Mouse (Mus musculus): Measurements from ENCODE around the gene Ahcyl1. TPM values are rescaled to one million over a fixed set of nuclear protein-coding genes. Genes with fewer than 3 reads are reported as not detected.
"Not testable (repeated sequence)": the region's sequence is repeated elsewhere in the genome, so short reads cannot be mapped to it uniquely, and the experiment has no call there.

Ahcyl1 gene
- polyA plus RNA-seq, 1 experiment from 2014 or later = 100 TPM

DNA sequence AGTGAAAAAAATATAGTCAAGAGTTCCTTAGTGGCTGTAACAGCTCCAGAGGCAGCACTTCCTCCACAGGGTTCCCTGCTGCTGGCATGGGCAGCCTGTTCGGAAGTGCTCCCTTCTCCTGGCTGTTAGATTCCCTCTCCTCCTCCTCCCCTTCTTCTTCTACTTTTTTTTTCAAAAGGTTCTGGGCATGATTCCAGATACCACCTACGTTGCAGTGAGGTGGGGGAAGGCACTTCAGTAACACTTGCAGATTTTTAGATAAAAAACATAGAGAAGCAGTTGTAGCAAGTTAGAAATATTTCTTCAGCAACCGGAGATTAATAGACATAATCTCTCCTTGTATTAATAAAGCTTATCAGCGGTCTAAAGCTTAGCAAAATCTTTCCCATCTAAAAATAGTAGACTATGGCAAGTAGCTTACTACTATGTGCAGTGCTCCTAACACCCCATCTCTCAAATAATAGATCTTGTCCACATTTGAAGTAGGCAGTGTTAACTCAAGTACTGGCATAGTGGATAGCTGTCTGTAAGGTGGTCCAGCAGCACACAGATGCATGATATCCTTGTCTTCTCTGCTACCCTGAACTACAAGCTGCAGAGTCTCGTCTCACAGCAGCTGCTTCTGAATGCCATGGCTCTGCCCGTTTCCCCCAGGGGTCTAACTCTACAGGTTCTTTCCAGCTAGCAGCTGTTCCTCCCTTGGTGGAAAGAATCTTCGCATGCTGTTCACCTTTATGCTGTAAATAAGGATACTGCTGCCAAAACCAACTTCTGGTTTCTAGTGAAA, 15.4 kb downstream of the Ahcyl1 start:
- H3K4me2 ChIP-seq = 0 out of 2 replicates have a peak overlapping the region, but pooled peaks have one; percentile 1
- no peak overlapping the region for H3K4me3 ChIP-seq
- no peaks in the 10 kb centered on the region for H3K27me3 ChIP-seq
- H3K4me1 ChIP-seq (replicated peaks) = peaks cover 40% of the 10 kb centered on the region
- peak; percentile 63 for ATAC-seq (ENCODE audit: low read depth)
- H3K9ac ChIP-seq = no peak overlapping the region
- H3K36me3 ChIP-seq = peaks cover 2% of the 10 kb centered on the region
- no peaks in the 10 kb centered on the region for H3K9me3 ChIP-seq
- H3K27ac ChIP-seq (replicated peaks) = peak overlapping the region; percentile 35
- WGBS = 35% methylated on average over 7 of the region's 7 CpGs

DNA sequence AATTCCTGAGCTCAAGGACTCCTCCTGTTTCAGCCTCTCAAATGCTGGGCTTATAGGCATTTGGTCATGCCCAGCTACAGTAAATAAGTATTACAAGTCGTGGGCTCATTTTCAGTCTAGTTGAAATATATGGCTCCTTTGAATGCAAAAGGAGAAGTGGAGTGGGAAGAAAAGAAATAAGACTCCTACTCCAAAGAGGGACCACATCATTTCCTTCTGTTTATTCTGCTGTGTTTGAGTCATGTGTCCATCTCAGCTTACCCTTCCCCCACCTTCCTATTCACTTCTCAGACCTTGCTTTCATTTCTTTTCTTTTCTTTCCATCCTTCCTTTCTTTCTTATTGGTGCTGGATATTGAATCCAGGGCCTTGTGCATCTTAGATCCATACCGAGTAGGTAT, 24.9 kb downstream of the Ahcyl1 start:
- Histone ChIP-seq H3K36me3 (peaks cover 87% of the 10 kb centered on the region), H3K27ac (replicated peaks) (no peak overlapping the region), H3K4me3 (no peak overlapping the region), H3K27me3 (no peaks in the 10 kb centered on the region), H3K9me3 (no peaks in the 10 kb centered on the region), H3K4me2 (no peak overlapping the region), H3K9ac (no peak overlapping the region), H3K4me1 (replicated peaks) (no peaks in the 10 kb centered on the region)
- ATAC-seq (ENCODE audit: low read depth) = no peak
- 93% methylated on average over 2 of the region's 2 CpGs for WGBS

DNA sequence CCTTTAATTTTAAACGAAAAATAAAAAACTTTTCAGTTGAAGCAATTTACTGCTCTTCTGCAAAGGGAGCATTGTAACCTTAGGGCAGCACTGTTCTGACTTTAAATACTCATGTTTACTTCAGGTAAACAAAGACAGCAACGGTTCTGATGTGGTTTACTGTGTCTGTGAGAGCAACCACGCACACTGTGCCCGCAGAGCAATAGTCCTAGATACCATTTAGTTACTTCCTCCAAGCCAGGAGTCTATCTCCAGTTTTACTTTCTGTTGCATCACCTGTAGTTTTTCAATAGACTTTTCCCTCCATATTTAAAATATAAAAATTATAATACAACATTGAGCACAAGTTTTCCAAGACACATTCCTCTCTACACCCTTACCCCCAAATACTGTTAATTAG, 25.9 kb downstream of the Ahcyl1 start:
- no peaks in the 10 kb centered on the region for H3K27me3 ChIP-seq
- H3K36me3 ChIP-seq = peaks cover 90% of the 10 kb centered on the region
- no peak overlapping the region for H3K9ac ChIP-seq
- H3K4me2 ChIP-seq = no peak overlapping the region
- H3K9me3 ChIP-seq = no peaks in the 10 kb centered on the region
- ATAC-seq (ENCODE audit: low read depth) = no peak
- no peak overlapping the region for H3K4me3 ChIP-seq
- H3K27ac ChIP-seq (replicated peaks) = no peak overlapping the region
- 89% methylated on average over 4 of the region's 4 CpGs for WGBS
- H3K4me1 ChIP-seq (replicated peaks) = no peaks in the 10 kb centered on the region

DNA sequence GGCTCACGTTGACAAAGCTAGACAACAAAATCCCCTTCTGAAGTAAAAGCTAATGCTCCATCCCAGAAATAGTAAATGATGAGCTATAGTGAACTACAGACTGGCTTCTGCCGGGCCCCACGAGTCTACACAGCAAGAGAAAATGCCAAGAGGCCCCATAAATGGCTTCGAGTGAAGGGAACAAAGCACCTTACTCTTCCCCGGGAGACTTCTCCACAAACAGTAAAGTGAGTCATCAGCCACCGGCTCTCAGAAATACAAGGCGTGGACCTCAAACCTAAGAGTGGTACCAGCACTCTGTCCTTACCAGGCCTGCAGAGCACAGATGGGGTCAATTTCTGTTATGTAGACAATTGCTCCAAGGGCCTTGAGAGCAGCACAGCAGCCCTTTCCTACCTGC, 27.6 kb downstream of the Ahcyl1 start:
- Histone ChIP-seq H3K9me3 (no peaks in the 10 kb centered on the region), H3K27ac (replicated peaks) (no peak overlapping the region), H3K4me2 (no peak overlapping the region), H3K4me3 (no peak overlapping the region), H3K4me1 (replicated peaks) (no peaks in the 10 kb centered on the region), H3K9ac (no peak overlapping the region), H3K36me3 (peaks cover 90% of the 10 kb centered on the region), H3K27me3 (no peaks in the 10 kb centered on the region)
- ATAC-seq (ENCODE audit: low read depth) = no peak
- WGBS = 86% methylated on average over 7 of the region's 7 CpGs

DNA sequence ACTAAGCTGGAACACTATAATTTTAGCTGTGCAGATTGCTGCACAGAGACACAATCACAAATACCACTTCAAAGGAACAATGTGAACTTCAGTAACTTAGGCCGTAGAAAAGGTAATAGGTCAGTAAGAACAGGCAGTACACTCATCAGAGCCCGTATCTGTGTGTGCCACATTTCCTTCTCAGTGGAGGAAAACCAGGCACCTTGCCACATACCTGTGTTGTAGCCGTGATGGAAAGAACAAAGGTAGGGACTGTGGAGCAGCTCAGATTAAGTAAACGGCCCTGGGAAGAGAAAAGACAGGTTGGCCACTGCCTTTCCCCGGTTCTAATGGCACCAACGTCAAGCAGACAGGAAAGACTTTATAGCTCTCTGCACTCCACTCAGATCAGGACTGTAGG, 28.9 kb downstream of the Ahcyl1 start:
- H3K9ac ChIP-seq = no peak overlapping the region
- H3K36me3 ChIP-seq = peaks cover 94% of the 10 kb centered on the region
- H3K4me2 ChIP-seq = no peak overlapping the region
- H3K4me1 ChIP-seq (replicated peaks) = no peaks in the 10 kb centered on the region
- H3K4me3 ChIP-seq = no peak overlapping the region
- H3K9me3 ChIP-seq = no peaks in the 10 kb centered on the region
- H3K27ac ChIP-seq (replicated peaks) = no peak overlapping the region
- no peaks in the 10 kb centered on the region for H3K27me3 ChIP-seq
- ATAC-seq (ENCODE audit: low read depth) = no peak
- 90% methylated on average over 6 of the region's 6 CpGs for WGBS

DNA sequence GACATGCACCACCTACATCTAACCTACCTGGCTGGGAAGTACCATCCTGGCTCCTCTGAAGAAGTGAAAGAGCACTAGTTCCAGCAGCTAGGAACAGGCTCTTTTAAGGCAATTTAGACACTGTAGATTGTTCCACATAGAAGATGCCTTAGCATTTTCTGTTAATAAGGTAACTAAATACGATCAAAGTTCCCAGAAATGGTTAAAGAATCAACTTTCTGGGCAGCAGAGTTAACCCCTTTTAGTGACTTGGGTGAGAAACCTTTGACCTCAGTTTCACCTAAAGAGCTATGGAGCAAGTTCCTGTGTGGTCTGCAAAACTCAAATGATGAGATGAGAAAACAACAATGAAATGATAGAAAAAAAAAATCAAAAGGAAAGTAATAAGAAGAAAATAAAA, 31.7 kb downstream of the Ahcyl1 start:
- Histone ChIP-seq H3K36me3 (peaks cover 98% of the 10 kb centered on the region), H3K4me3 (no peak overlapping the region), H3K27ac (replicated peaks) (no peak overlapping the region), H3K27me3 (no peaks in the 10 kb centered on the region), H3K4me2 (no peak overlapping the region), H3K9me3 (no peaks in the 10 kb centered on the region), H3K9ac (no peak overlapping the region), H3K4me1 (replicated peaks) (no peaks in the 10 kb centered on the region)
- WGBS = 98% methylated on average over 1 of the region's 1 CpGs
- no peak for ATAC-seq (ENCODE audit: low read depth)

DNA sequence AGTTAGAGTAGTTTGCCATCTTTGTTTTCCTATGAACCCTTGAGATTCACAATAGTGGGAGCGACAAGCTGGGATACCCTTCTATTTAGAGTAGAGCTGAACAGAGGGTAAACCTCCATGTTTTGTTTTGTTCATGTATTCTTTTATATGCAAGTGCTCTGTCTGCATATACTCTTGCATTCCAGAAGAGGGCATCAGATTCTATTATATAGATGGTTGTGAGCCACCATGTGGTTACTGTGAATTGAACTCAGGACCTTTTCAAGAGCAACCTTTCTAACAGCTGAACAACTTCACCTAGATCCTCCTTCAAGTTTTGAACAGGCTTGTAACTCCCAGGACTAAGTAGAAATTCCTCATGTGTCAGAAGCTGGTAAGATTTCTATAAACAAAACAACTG, 37.4 kb downstream of the Ahcyl1 start:
- Histone ChIP-seq H3K27ac (replicated peaks) (no peak overlapping the region), H3K9me3 (no peaks in the 10 kb centered on the region), H3K36me3 (peaks cover 63% of the 10 kb centered on the region), H3K4me3 (no peak overlapping the region), H3K4me2 (no peak overlapping the region), H3K4me1 (replicated peaks) (no peaks in the 10 kb centered on the region), H3K27me3 (no peaks in the 10 kb centered on the region), H3K9ac (no peak overlapping the region)
- 100% methylated on average over 1 of the region's 1 CpGs for WGBS
- no peak for ATAC-seq (ENCODE audit: low read depth)

DNA sequence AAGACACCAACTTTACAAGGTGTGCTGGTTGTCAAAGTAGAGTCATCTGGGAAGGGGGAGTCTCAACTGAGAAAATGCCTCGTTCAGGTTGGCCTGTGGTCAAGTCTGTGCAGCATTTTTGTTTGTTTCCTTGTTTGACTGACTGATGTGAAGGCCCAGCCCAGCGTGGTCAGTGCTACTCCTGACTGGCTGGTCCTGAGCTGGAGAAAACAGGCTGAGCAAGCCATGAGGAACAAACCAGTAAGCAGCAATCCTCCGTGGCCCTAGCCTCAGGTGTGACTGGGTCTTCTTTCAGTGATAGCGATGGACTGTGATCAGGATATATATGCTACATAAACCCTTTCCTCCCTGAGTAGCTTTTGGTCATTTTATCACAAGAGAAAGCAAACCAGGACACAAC, 39.5 kb downstream of the Ahcyl1 start:
- Histone ChIP-seq H3K27ac (replicated peaks) (no peak overlapping the region), H3K9me3 (no peaks in the 10 kb centered on the region), H3K27me3 (no peaks in the 10 kb centered on the region), H3K36me3 (peaks cover 42% of the 10 kb centered on the region), H3K4me3 (no peak overlapping the region), H3K9ac (no peak overlapping the region), H3K4me1 (replicated peaks) (no peaks in the 10 kb centered on the region), H3K4me2 (no peak overlapping the region)
- ATAC-seq (ENCODE audit: low read depth) = no peak
- WGBS = 79% methylated on average over 4 of the region's 4 CpGs

DNA sequence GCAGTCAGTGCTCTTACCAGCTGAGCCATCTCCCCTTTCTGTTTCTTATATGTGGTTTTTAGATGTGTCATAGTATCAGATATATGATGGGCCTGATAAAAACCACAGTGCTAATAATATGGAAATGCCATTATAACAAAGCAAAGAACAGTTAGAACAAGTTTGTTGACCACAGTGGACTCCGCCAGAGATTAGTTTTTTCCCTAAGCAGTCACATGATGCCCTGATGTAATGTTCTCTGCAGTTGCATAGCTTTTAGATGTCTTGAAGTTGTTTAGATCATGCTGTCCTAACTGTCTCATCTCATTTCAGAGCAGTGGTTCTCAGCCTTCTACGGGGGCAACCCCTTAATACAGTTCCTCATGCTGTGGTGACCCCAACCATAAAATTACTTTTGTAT, 40.2 kb downstream of the Ahcyl1 start:
- no peak for ATAC-seq (ENCODE audit: low read depth)
- no peak overlapping the region for H3K27ac ChIP-seq (replicated peaks)

DNA sequence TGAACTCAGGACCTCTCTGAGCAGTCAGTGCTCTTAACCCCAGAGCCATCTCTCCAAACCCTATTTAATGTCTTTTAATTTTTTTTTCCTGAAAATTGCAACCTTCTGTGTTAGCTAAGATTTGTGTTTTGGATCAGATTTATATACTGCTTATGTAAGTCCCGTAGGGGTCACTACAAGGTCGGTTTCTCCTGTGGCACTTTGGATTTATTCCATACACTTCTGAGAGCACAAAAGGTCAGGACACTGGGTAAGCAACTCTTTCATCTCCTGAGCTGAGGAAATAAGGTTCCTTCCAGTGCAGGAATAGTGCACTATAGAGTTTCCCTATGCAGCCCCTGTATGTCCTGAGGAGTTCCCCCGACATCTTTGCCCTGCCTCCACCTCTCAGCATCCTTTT, 40.9 kb downstream of the Ahcyl1 start:
- no peak overlapping the region for H3K9ac ChIP-seq
- no peak overlapping the region for H3K4me2 ChIP-seq
- WGBS = 76% methylated on average over 3 of the region's 3 CpGs
- no peak for ATAC-seq (ENCODE audit: low read depth)
- no peaks in the 10 kb centered on the region for H3K27me3 ChIP-seq
- H3K4me3 ChIP-seq = no peak overlapping the region
- H3K36me3 ChIP-seq = peaks cover 30% of the 10 kb centered on the region
- H3K9me3 ChIP-seq = no peaks in the 10 kb centered on the region
- no peak overlapping the region for H3K27ac ChIP-seq (replicated peaks)
- H3K4me1 ChIP-seq (replicated peaks) = no peaks in the 10 kb centered on the region

More for the DNA sequence above, 40.2 kb downstream of the Ahcyl1 start:
- Histone ChIP-seq H3K36me3 (peaks cover 37% of the 10 kb centered on the region), H3K27me3 (no peaks in the 10 kb centered on the region), H3K4me3 (no peak overlapping the region), H3K4me1 (replicated peaks) (no peaks in the 10 kb centered on the region), H3K9ac (no peak overlapping the region), H3K9me3 (no peaks in the 10 kb centered on the region), H3K4me2 (no peak overlapping the region)
- WGBS = 96% methylated on average over 2 of the region's 2 CpGs

DNA sequence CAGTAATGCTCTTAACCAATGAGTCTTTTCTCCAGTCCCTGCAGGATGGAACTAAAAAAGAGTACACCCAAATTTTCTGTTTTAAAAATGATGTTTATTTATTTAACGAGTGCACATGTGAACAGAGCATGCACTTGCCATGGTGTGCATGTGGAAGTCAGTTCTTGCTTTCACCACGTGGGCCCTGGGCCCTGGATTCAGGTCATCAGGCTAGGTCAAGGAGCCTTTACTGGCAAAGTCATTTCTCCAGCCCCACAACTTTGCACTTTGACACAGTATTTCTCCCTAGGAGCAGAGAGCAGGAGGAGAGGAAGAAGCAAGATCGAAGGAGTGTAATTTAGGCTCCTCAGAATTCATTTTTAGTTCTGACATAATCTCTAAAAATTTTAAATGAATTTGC, 41.5 kb downstream of the Ahcyl1 start:
- Histone ChIP-seq H3K9ac (no peak overlapping the region), H3K9me3 (no peaks in the 10 kb centered on the region), H3K27me3 (no peaks in the 10 kb centered on the region), H3K36me3 (peaks cover 24% of the 10 kb centered on the region), H3K4me2 (no peak overlapping the region), H3K4me1 (replicated peaks) (no peaks in the 10 kb centered on the region), H3K27ac (replicated peaks) (no peak overlapping the region), H3K4me3 (no peak overlapping the region)
- no peak for ATAC-seq (ENCODE audit: low read depth)
- 85% methylated on average over 3 of the region's 3 CpGs for WGBS

DNA sequence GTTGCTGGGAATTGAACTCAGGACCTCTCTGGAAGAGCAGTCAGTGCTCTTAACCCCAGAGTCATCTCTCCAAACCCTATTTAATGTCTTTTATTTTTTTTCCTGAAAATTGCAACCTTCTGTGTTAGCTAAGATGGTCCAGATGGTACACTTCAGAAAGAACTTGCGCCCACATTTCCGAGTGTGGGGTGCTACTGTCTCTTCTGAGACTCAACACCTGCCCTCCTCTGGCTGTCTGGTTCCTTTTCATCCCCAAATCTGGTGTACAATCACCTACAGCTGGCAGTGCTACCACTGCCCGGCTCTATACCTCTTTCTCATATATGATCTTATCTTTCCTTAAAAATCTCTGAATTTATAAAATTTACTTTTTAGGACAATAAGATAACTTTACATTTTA, 43.4 kb downstream of the Ahcyl1 start:
- WGBS = 96% methylated on average over 3 of the region's 3 CpGs
- Histone ChIP-seq H3K4me3 (no peak overlapping the region), H3K9me3 (no peaks in the 10 kb centered on the region), H3K4me1 (replicated peaks) (no peaks in the 10 kb centered on the region), H3K4me2 (no peak overlapping the region), H3K27me3 (no peaks in the 10 kb centered on the region), H3K27ac (replicated peaks) (no peak overlapping the region), H3K9ac (no peak overlapping the region), H3K36me3 (0 out of 2 replicates have a peak, but pooled peaks cover 7% of the 10 kb centered on the region)
- ATAC-seq (ENCODE audit: low read depth) = no peak

DNA sequence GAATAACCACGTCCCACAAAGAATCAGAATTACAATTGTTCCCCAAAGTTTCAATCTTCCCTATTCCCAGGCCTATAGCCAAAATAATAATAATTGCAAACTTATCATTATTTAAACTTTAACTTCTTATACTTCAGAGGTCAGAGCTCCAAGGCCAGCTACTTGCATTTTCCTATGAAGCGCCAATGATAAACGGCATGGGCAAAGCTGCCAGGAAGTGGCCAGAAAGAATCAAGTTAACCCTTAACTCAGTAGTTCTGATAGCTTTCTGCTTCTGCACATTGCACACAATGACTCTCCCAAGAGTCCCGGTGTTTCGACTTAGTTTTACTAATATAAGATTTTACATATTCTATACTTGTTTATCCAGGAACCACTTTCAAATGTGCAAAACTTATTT, 46.1 kb downstream of the Ahcyl1 start:
- H3K27ac ChIP-seq (replicated peaks); H3K4me3 ChIP-seq; H3K4me1 ChIP-seq (replicated peaks); ATAC-seq (ENCODE audit: low read depth); H3K36me3 ChIP-seq; H3K9me3 ChIP-seq; H3K9ac ChIP-seq; H3K27me3 ChIP-seq; H3K4me2 ChIP-seq: not testable (repeated sequence)
- 82% methylated on average over 5 of the region's 5 CpGs for WGBS
